Mouse (Mus musculus): ENCODE data around the gene 4930563M21Rik.
"Not testable (repeated sequence)": the region's sequence is repeated elsewhere in the genome, so short reads cannot be mapped to it uniquely, and the experiment has no call there.

Gene 4930563M21Rik

GRCm38 (mm10) chr9:56010450-56010849 is at the start of gene 4930563M21Rik:
Gene 4930563M21Rik, minus strand, starts transcription at chr9:56010550.
- no peak for DNase-seq (ENCODE audit: low spot score in 2 of 2)

- no peak for DNase-seq (ENCODE audit: low spot score in 2 of 2)
Measured at GRCm38 (mm10) chr9:56056147-56056546, 45.8 kb upstream of the 4930563M21Rik start.

- DNase-seq (ENCODE audit: low spot score in 2 of 2) = no peak
Measured at GRCm38 (mm10) chr9:56053796-56054195, 43.4 kb upstream of the 4930563M21Rik start.

- peak; percentile 6 to 14 for DNase-seq (ENCODE audit: low spot score in 2 of 2)
Measured at GRCm38 (mm10) chr9:56042181-56042621, 31.9 kb upstream of the 4930563M21Rik start.

GRCm38 (mm10) chr9:56041372-56042180 is 31.2 kb upstream of the 4930563M21Rik start, which contains the start of gene Rcn2:
Gene Rcn2, plus strand, starts transcription at chr9:56041845.
- peak; percentile 94 for DNase-seq (ENCODE audit: low spot score in 2 of 2)

GRCm38 (mm10) chr9:56032219-56032618 is 21.9 kb upstream of the 4930563M21Rik start:
- DNase-seq (ENCODE audit: low spot score in 2 of 2) = no peak

GRCm38 (mm10) chr9:56027292-56027691 is 16.9 kb upstream of the 4930563M21Rik start:
- DNase-seq (ENCODE audit: low spot score in 2 of 2) = peak in 1 of 2 experiments; percentile 1

GRCm38 (mm10) chr9:56024772-56025171 is 14.4 kb upstream of the 4930563M21Rik start:
- no peak for DNase-seq (ENCODE audit: low spot score in 2 of 2)

GRCm38 (mm10) chr9:56004679-56005078 is 5.7 kb downstream of the 4930563M21Rik start:
- not testable (repeated sequence) for DNase-seq (ENCODE audit: low spot score in 2 of 2)

GRCm38 (mm10) chr9:55946819-55947218 is 63.5 kb downstream of the 4930563M21Rik start:
- DNase-seq (ENCODE audit: low spot score in 2 of 2) = peak; percentile 17 to 32

GRCm38 (mm10) chr9:55941356-55941755 is 69.0 kb downstream of the 4930563M21Rik start:
- no peak for DNase-seq (ENCODE audit: low spot score in 2 of 2)

GRCm38 (mm10) chr9:55938618-55938985 is 71.7 kb downstream of the 4930563M21Rik start:
- no peak for DNase-seq (ENCODE audit: low spot score in 2 of 2)

GRCm38 (mm10) chr9:55937664-55938617 is 72.4 kb downstream of the 4930563M21Rik start, which contains the start of gene Scaper:
Gene Scaper, minus strand, starts transcription at chr9:55938119.
- peak; percentile 91 to 92 for DNase-seq (ENCODE audit: low spot score in 2 of 2)

GRCm38 (mm10) chr9:55937224-55937663 is 73.1 kb downstream of the 4930563M21Rik start:
- no peak for DNase-seq (ENCODE audit: low spot score in 2 of 2)

GRCm38 (mm10) chr9:55932482-55932881 is 77.9 kb downstream of the 4930563M21Rik start:
- no peak for DNase-seq (ENCODE audit: low spot score in 2 of 2)

GRCm38 (mm10) chr9:55918579-55918978 is 91.8 kb downstream of the 4930563M21Rik start:
- DNase-seq (ENCODE audit: low spot score in 2 of 2) = no peak

- DNase-seq (ENCODE audit: low spot score in 2 of 2) = no peak
Measured at GRCm38 (mm10) chr9:55916751-55917150, 93.6 kb downstream of the 4930563M21Rik start.

Measured in spleen, postnatal 36 days (tissue).